Mouse (Mus musculus): ENCODE data around the gene Cwc22. TPM values are rescaled to one million over a fixed set of nuclear protein-coding genes. Genes with fewer than 3 reads are reported as not detected.

Gene Cwc22
- polyA plus RNA-seq, 1 experiment from 2014 or later: 54.0 TPM

- 96% methylated on average over 4 of the region's 4 CpGs for WGBS (ENCODE audit: missing documents)
- Histone ChIP-seq H3K36me3 (ENCODE audit: inconsistent target) (no peaks in the 10 kb centered on the region), H3K27ac (no peak overlapping the region), H3K79me2 (ENCODE audit: inconsistent target) (no peaks in the 10 kb centered on the region), H3K4me3 (ENCODE audit: inconsistent target) (no peak overlapping the region)
Observed at GRCm38 (mm10) chr2:77975606-77976005, 29.4 kb upstream of the Cwc22 start.

- Histone ChIP-seq H3K36me3 (ENCODE audit: inconsistent target) (no peaks in the 10 kb centered on the region), H3K79me2 (ENCODE audit: inconsistent target) (no peaks in the 10 kb centered on the region), H3K27ac (no peak overlapping the region), H3K4me3 (ENCODE audit: inconsistent target) (no peak overlapping the region)
- WGBS (ENCODE audit: missing documents): 100% methylated on average over 1 of the region's 1 CpGs
Observed at GRCm38 (mm10) chr2:77974986-77975385, 28.8 kb upstream of the Cwc22 start.

- H3K79me2 ChIP-seq (ENCODE audit: inconsistent target): no peaks in the 10 kb centered on the region
- no peak overlapping the region for H3K27ac ChIP-seq
- H3K4me3 ChIP-seq (ENCODE audit: inconsistent target): no peak overlapping the region
- WGBS (ENCODE audit: missing documents): 73% methylated on average over 2 of the region's 2 CpGs
- H3K36me3 ChIP-seq (ENCODE audit: inconsistent target): no peaks in the 10 kb centered on the region
Observed at GRCm38 (mm10) chr2:77974366-77974765, 28.2 kb upstream of the Cwc22 start.

- Histone ChIP-seq H3K36me3 (ENCODE audit: inconsistent target) (no peaks in the 10 kb centered on the region), H3K27ac (no peak overlapping the region)
- WGBS (ENCODE audit: missing documents): 81% methylated on average over 2 of the region's 2 CpGs
Observed at GRCm38 (mm10) chr2:77973296-77973695, 27.1 kb upstream of the Cwc22 start.

GRCm38 (mm10) chr2:77972541-77972940, 26.4 kb upstream of the Cwc22 start:
- 85% methylated on average over 2 of the region's 2 CpGs for WGBS (ENCODE audit: missing documents)
- H3K27ac ChIP-seq: no peak overlapping the region
- H3K36me3 ChIP-seq (ENCODE audit: inconsistent target): no peaks in the 10 kb centered on the region
- H3K4me3 ChIP-seq (ENCODE audit: inconsistent target): no peak overlapping the region
- H3K79me2 ChIP-seq (ENCODE audit: inconsistent target): no peaks in the 10 kb centered on the region

More at GRCm38 (mm10) chr2:77973296-77973695, 27.1 kb upstream of the Cwc22 start:
- Histone ChIP-seq H3K79me2 (ENCODE audit: inconsistent target) (no peaks in the 10 kb centered on the region), H3K4me3 (ENCODE audit: inconsistent target) (no peak overlapping the region)

GRCm38 (mm10) chr2:77971871-77972270, 25.7 kb upstream of the Cwc22 start:
- Histone ChIP-seq H3K4me3 (ENCODE audit: inconsistent target) (no peak overlapping the region), H3K36me3 (ENCODE audit: inconsistent target) (no peaks in the 10 kb centered on the region), H3K79me2 (ENCODE audit: inconsistent target) (no peaks in the 10 kb centered on the region), H3K27ac (no peak overlapping the region)
- 100% methylated on average over 1 of the region's 1 CpGs for WGBS (ENCODE audit: missing documents)

- 87% methylated on average over 2 of the region's 2 CpGs for WGBS (ENCODE audit: missing documents)
- no peaks in the 10 kb centered on the region for H3K79me2 ChIP-seq (ENCODE audit: inconsistent target)
- H3K4me3 ChIP-seq (ENCODE audit: inconsistent target): no peak overlapping the region
Observed at GRCm38 (mm10) chr2:77971361-77971760, 25.2 kb upstream of the Cwc22 start.

GRCm38 (mm10) chr2:77970556-77970955, 24.4 kb upstream of the Cwc22 start:
- H3K79me2 ChIP-seq (ENCODE audit: inconsistent target): no peaks in the 10 kb centered on the region
- 81% methylated on average over 3 of the region's 3 CpGs for WGBS (ENCODE audit: missing documents)
- no peak overlapping the region for H3K4me3 ChIP-seq (ENCODE audit: inconsistent target)
- H3K36me3 ChIP-seq (ENCODE audit: inconsistent target): no peaks in the 10 kb centered on the region
- no peak overlapping the region for H3K27ac ChIP-seq

More at GRCm38 (mm10) chr2:77971361-77971760, 25.2 kb upstream of the Cwc22 start:
- Histone ChIP-seq H3K36me3 (ENCODE audit: inconsistent target) (no peaks in the 10 kb centered on the region), H3K27ac (no peak overlapping the region)

- Histone ChIP-seq H3K36me3 (ENCODE audit: inconsistent target) (no peaks in the 10 kb centered on the region), H3K27ac (no peak overlapping the region), H3K4me3 (ENCODE audit: inconsistent target) (no peak overlapping the region), H3K79me2 (ENCODE audit: inconsistent target) (no peaks in the 10 kb centered on the region)
- WGBS (ENCODE audit: missing documents): 88% methylated on average over 4 of the region's 4 CpGs
Observed at GRCm38 (mm10) chr2:77969956-77970355, 23.8 kb upstream of the Cwc22 start.

GRCm38 (mm10) chr2:77962450-77963193, 16.4 kb upstream of the Cwc22 start:
- no peaks in the 10 kb centered on the region for H3K79me2 ChIP-seq (ENCODE audit: inconsistent target)
- no peak overlapping the region for H3K27ac ChIP-seq
- H3K36me3 ChIP-seq (ENCODE audit: inconsistent target): no peaks in the 10 kb centered on the region
- H3K4me3 ChIP-seq (ENCODE audit: inconsistent target): no peak overlapping the region
- WGBS (ENCODE audit: missing documents): 100% methylated on average over 3 of the region's 3 CpGs

GRCm38 (mm10) chr2:77961256-77961655, 15.1 kb upstream of the Cwc22 start:
- Histone ChIP-seq H3K27ac (no peak overlapping the region), H3K4me3 (ENCODE audit: inconsistent target) (no peak overlapping the region), H3K36me3 (ENCODE audit: inconsistent target) (no peaks in the 10 kb centered on the region), H3K79me2 (ENCODE audit: inconsistent target) (no peaks in the 10 kb centered on the region)
- WGBS (ENCODE audit: missing documents): 77% methylated on average over 1 of the region's 1 CpGs

- H3K4me3 ChIP-seq (ENCODE audit: inconsistent target): no peak overlapping the region
- no peaks in the 10 kb centered on the region for H3K36me3 ChIP-seq (ENCODE audit: inconsistent target)
- 85% methylated on average over 3 of the region's 3 CpGs for WGBS (ENCODE audit: missing documents)
- H3K27ac ChIP-seq: no peak overlapping the region
- H3K79me2 ChIP-seq (ENCODE audit: inconsistent target): no peaks in the 10 kb centered on the region
Observed at GRCm38 (mm10) chr2:77960711-77961110, 14.5 kb upstream of the Cwc22 start.

GRCm38 (mm10) chr2:77959341-77959740, 13.2 kb upstream of the Cwc22 start:
- no peak overlapping the region for H3K27ac ChIP-seq
- H3K4me3 ChIP-seq (ENCODE audit: inconsistent target): no peak overlapping the region
- no peaks in the 10 kb centered on the region for H3K36me3 ChIP-seq (ENCODE audit: inconsistent target)
- WGBS (ENCODE audit: missing documents): 100% methylated on average over 1 of the region's 1 CpGs
- no peaks in the 10 kb centered on the region for H3K79me2 ChIP-seq (ENCODE audit: inconsistent target)

- Histone ChIP-seq H3K79me2 (ENCODE audit: inconsistent target) (no peaks in the 10 kb centered on the region), H3K27ac (no peak overlapping the region), H3K36me3 (ENCODE audit: inconsistent target) (no peaks in the 10 kb centered on the region), H3K4me3 (ENCODE audit: inconsistent target) (no peak overlapping the region)
- WGBS (ENCODE audit: missing documents): 86% methylated on average over 6 of the region's 6 CpGs
Observed at GRCm38 (mm10) chr2:77951415-77951913, 5.3 kb upstream of the Cwc22 start.

- WGBS (ENCODE audit: missing documents): 73% methylated on average over 1 of the region's 1 CpGs
- Histone ChIP-seq H3K27ac (no peak overlapping the region), H3K36me3 (ENCODE audit: inconsistent target) (no peaks in the 10 kb centered on the region), H3K79me2 (ENCODE audit: inconsistent target) (peaks cover 6% of the 10 kb centered on the region), H3K4me3 (ENCODE audit: inconsistent target) (no peak overlapping the region)
Observed at GRCm38 (mm10) chr2:77950111-77950510, 3.9 kb upstream of the Cwc22 start.

Measured in macrophage (primary cell).